Mouse (Mus musculus) Muller cell, postnatal 12 days (primary cell): ENCODE measurements around the gene Lrrc9.
A peak's percentile ranks its signal among the peaks of the same experiment; 100 is the strongest.

Source experiments
- DNase-seq: peaks from one replicate; pipeline ENCODE4 v3.0.0-alpha.2; 2015; ENCODE audit errors: inconsistent ontology term

The Lrrc9 gene

GRCm38 (mm10) chr12:72441839-72442576, at the start of gene Lrrc9:
Gene Lrrc9, plus strand, starts transcription at chr12:72441866.
- peak; percentile 53 for DNase-seq

- DNase-seq, result peak; percentile 33
Measured at GRCm38 (mm10) chr12:72393046-72393805, 48.4 kb upstream of the Lrrc9 start.

GRCm38 (mm10) chr12:72405031-72405430, 36.6 kb upstream of the Lrrc9 start:
- DNase-seq, result peak; percentile 78

- DNase-seq, result peak; percentile 47
Measured at GRCm38 (mm10) chr12:72407146-72407545, 34.5 kb upstream of the Lrrc9 start.

GRCm38 (mm10) chr12:72407721-72408110, 34.0 kb upstream of the Lrrc9 start:
- no peak for DNase-seq

- peak; percentile 80 for DNase-seq
Measured at GRCm38 (mm10) chr12:72408111-72408891, 33.4 kb upstream of the Lrrc9 start.

- no peak for DNase-seq
Measured at GRCm38 (mm10) chr12:72408954-72409353, 32.7 kb upstream of the Lrrc9 start, which contains the start of gene Rtn1. Gene Rtn1, minus strand, starts transcription at chr12:72409054.

GRCm38 (mm10) chr12:72417762-72418161, 23.9 kb upstream of the Lrrc9 start:
- DNase-seq, result no peak

- DNase-seq, result no peak
Measured at GRCm38 (mm10) chr12:72422681-72423080, 19.0 kb upstream of the Lrrc9 start.

- peak; percentile 66 for DNase-seq
Measured at GRCm38 (mm10) chr12:72427722-72428126, 13.9 kb upstream of the Lrrc9 start.

GRCm38 (mm10) chr12:72432209-72432608, 9.5 kb upstream of the Lrrc9 start:
- DNase-seq, result no peak

GRCm38 (mm10) chr12:72433241-72433865, 8.3 kb upstream of the Lrrc9 start:
- DNase-seq, result peak; percentile 65

- DNase-seq, result peak; percentile 57
Measured at GRCm38 (mm10) chr12:72437676-72438341, 3.9 kb upstream of the Lrrc9 start.

- DNase-seq, result no peak
Measured at GRCm38 (mm10) chr12:72438961-72439480, 2.6 kb upstream of the Lrrc9 start.

- DNase-seq, result no peak
Measured at GRCm38 (mm10) chr12:72453941-72454340, 12.3 kb downstream of the Lrrc9 start.

GRCm38 (mm10) chr12:72461191-72461893, 19.7 kb downstream of the Lrrc9 start:
- DNase-seq, result peak; percentile 9

GRCm38 (mm10) chr12:72461894-72462530, 20.3 kb downstream of the Lrrc9 start:
- peak; percentile 59 for DNase-seq

GRCm38 (mm10) chr12:72465826-72466501, 24.3 kb downstream of the Lrrc9 start:
- DNase-seq, result no peak

- DNase-seq, result no peak
Measured at GRCm38 (mm10) chr12:72467269-72467668, 25.6 kb downstream of the Lrrc9 start.
